8 mouse cellular contexts compared by ENCODE assay signal in the genomic region with DNA sequence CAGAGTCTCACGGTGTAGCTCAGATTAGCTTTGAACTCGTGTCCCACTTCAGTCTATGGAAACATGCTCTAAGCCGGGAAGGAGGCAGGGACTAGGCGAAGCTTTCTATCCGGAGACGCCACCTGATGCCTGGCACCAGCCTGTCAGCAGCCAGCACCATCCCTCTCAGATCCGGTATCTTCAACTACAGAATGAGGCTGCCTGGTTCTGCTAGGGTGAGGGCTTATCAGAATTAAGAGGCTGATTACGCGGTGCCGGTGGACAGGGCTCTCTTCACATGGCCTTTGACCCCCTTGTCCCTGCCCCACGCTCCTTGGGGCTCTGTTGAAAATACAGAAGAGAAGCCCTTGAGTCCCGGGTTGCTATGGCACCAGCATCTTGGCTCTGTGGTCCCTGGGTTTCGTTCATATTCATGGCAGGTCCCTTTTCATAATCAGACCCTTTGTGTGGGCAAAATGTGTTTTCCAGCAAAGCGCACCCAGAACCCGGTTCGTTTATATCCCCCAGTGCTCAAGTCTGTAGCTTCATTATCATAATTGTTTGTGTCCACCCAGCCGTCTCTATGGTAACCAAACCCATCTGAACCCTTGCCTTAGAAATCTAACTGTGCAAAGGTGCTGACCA. TPM values are rescaled to one million over a fixed set of nuclear protein-coding genes. Genes with fewer than 3 reads are reported as not detected.
A peak's percentile ranks its signal among the peaks of the same experiment; 100 is the strongest.
DNase-seq lines count a peak whose midpoint lies in the region; ATAC-seq lines count a peak whose summit lies in the region.

No protein-coding gene starts in this region.

- no peak; the same call in 1 of the 2 replicates for ATAC-seq in lung, embryonic 15.5 days (ENCODE audit: borderline replicate concordance, extremely low read depth, low FRiP score, low TSS enrichment)
- peak; percentile 71 for ATAC-seq in midbrain, embryonic 11.5 days (ENCODE audit: low FRiP score)

- no peak for DNase-seq in lung, postnatal 4 days
- peak; percentile 57 for DNase-seq in cerebellum, adult 9-11 months
- peak; percentile 60 to 72 for DNase-seq in frontal cortex, adult 2 months (ENCODE audit: extremely low spot score in 1 of 2, low spot score in 1 of 2)
- peak; percentile 51 for DNase-seq in left cerebral cortex, adult 11 months (ENCODE audit: low spot score)
- peak; percentile 93 for DNase-seq in midbrain, embryonic 11.5 days (ENCODE audit: low spot score, missing footprints)
- peak; percentile 20 for DNase-seq in yolk sac, embryonic 10.5 days (ENCODE audit: low spot score)
- DNase-seq in thymus, postnatal 10 days (ENCODE audit: low spot score in 2 of 2), result no peak

- no peaks in the 10 kb centered on the region for H3K27me3 ChIP-seq in lung, embryonic 15.5 days
- no peaks in the 10 kb centered on the region for H3K27me3 ChIP-seq in midbrain, embryonic 11.5 days (ENCODE audit: control insufficient read depth, insufficient read depth, low read length)

- peak overlapping the region; percentile 76 for H3K9ac ChIP-seq in lung, embryonic 15.5 days
- H3K9ac ChIP-seq in midbrain, embryonic 11.5 days (ENCODE audit: low read length), result peak overlapping the region; percentile 84

- H3K27ac ChIP-seq in lung, embryonic 15.5 days, result peak overlapping the region; percentile 85; the same call in 1 of the 2 replicates
- H3K27ac ChIP-seq in midbrain, embryonic 11.5 days (ENCODE audit: low read depth, low read length), result peak overlapping the region; percentile 75

- peaks cover 16% of the 10 kb centered on the region for H3K4me1 ChIP-seq in lung, embryonic 15.5 days
- H3K4me1 ChIP-seq in midbrain, embryonic 11.5 days (ENCODE audit: control insufficient read depth, insufficient read depth, low read length), result peaks cover 22% of the 10 kb centered on the region

- H3K9me3 ChIP-seq in lung, embryonic 15.5 days, result no peaks in the 10 kb centered on the region
- H3K9me3 ChIP-seq in midbrain, embryonic 11.5 days (ENCODE audit: control insufficient read depth, low read length), result no peaks in the 10 kb centered on the region

- H3K4me3 ChIP-seq in lung, embryonic 15.5 days, result peak overlapping the region; percentile 83
- H3K4me3 ChIP-seq in midbrain, embryonic 11.5 days (ENCODE audit: low read depth, low read length), result peak overlapping the region; percentile 71

- peaks cover 21% of the 10 kb centered on the region for H3K36me3 ChIP-seq in lung, embryonic 15.5 days
- H3K36me3 ChIP-seq in midbrain, embryonic 11.5 days (ENCODE audit: control insufficient read depth, insufficient read depth, low read length), result peaks cover 5% of the 10 kb centered on the region; the same call in 1 of the 2 replicates

- WGBS in lung, embryonic 15.5 days, result 18% methylated on average over 17 of the region's 17 CpGs
- 8% methylated on average over 17 of the region's 17 CpGs for WGBS in midbrain, embryonic 11.5 days

- H3K4me2 ChIP-seq in lung, embryonic 15.5 days, result peak overlapping the region; percentile 83
- H3K4me2 ChIP-seq in midbrain, embryonic 11.5 days, result peak overlapping the region; percentile 73

RNA-seq across cellular contexts. Expression of a gene that starts 0.6 kb away (rescaled TPM):
- polyA plus RNA-seq in lung, embryonic 15.5 days (2015; fragmentation: Nextera tagmentation; extraction: Ambion mirVana), result 38.8 and 42.5 TPM in 2 replicates
- polyA plus RNA-seq in frontal cortex, adult 2 months (2012; rRNA removed), result 24.6 and 27.4 TPM in 2 replicates
- 46.2 and 49.3 TPM in 2 replicates for polyA plus RNA-seq in midbrain, embryonic 11.5 days (2014; fragmentation: Nextera tagmentation; extraction: Ambion mirVana)

RNA-seq across cellular contexts. Expression of a gene that starts 9.9 kb away (rescaled TPM):
- 12.3 and 12.5 TPM in 2 replicates for polyA plus RNA-seq in lung, embryonic 15.5 days (2015; fragmentation: Nextera tagmentation; extraction: Ambion mirVana)
- polyA plus RNA-seq in frontal cortex, adult 2 months (2012; rRNA removed), result 1.4 and 2.0 TPM in 2 replicates
- polyA plus RNA-seq in midbrain, embryonic 11.5 days (2014; fragmentation: Nextera tagmentation; extraction: Ambion mirVana), result 2.8 TPM in 2 replicates

RNA-seq across cellular contexts. Expression of a gene that starts 20.7 kb away (rescaled TPM):
- 0.42 and 0.57 TPM in 2 replicates for polyA plus RNA-seq in lung, embryonic 15.5 days (2015; fragmentation: Nextera tagmentation; extraction: Ambion mirVana)
- 30.1 and 33.8 TPM in 2 replicates for polyA plus RNA-seq in frontal cortex, adult 2 months (2012; rRNA removed)
- polyA plus RNA-seq in midbrain, embryonic 11.5 days (2014; fragmentation: Nextera tagmentation; extraction: Ambion mirVana), result 1.4 and 2.1 TPM in 2 replicates

Comparison
In these comparisons a context has a peak if more than half of its experiments do, and no peak if none do; other contexts are left out.
1. DNase-seq: peak in cerebellum, adult 9-11 months (single experiment), frontal cortex, adult 2 months (2 of 2), left cerebral cortex, adult 11 months (single experiment), midbrain, embryonic 11.5 days (single experiment) and yolk sac, embryonic 10.5 days (single experiment); none in lung, postnatal 4 days (0 of 2) and thymus, postnatal 10 days (0 of 2).
2. RNA of a gene that starts 20.7 kb away (polyA plus RNA-seq): 30.1 to 33.8 TPM in frontal cortex, adult 2 months; 1.4 to 2.1 TPM in midbrain, embryonic 11.5 days and 0.42 to 0.57 TPM in lung, embryonic 15.5 days; every median in the first group is over 10 times any median in the second.